Mouse (Mus musculus) urinary bladder, postnatal 36 days (tissue): ENCODE measurements around the gene Eva1a.

Experiments used
- DNase-seq, 2 experiments: peaks; one replicate each; pipeline ENCODE4 v3.0.0; 2022; ENCODE audit warnings: low spot score in 2 of 2, mixed read lengths in 1 of 2

Gene Eva1a

GRCm38 (mm10) chr6:82127827-82128226 lies 87.0 kb downstream of the Eva1a start:
- no peak for DNase-seq

- no peak for DNase-seq
Measured at GRCm38 (mm10) chr6:82129630-82130217, 88.9 kb downstream of the Eva1a start.

- no peak for DNase-seq
Measured at GRCm38 (mm10) chr6:82132876-82133591, 92.2 kb downstream of the Eva1a start.

- DNase-seq, result no peak
Measured at GRCm38 (mm10) chr6:82133592-82133978, 92.7 kb downstream of the Eva1a start.

- DNase-seq, result no peak
Measured at GRCm38 (mm10) chr6:82135959-82136712, 95.3 kb downstream of the Eva1a start.
